Mouse (Mus musculus) limb, embryonic 13.5 days (tissue): ENCODE measurements around the gene Ugt2b34. TPM values are rescaled to one million over a fixed set of nuclear protein-coding genes. Genes with fewer than 3 reads are reported as not detected.
"Not testable (repeated sequence)": the region's sequence is repeated elsewhere in the genome, so short reads cannot be mapped to it uniquely, and the experiment has no call there.

Source experiments
- ATAC-seq: fragments of 200-750 bp; cut with Nextera tagmentation; 2 replicates; pipeline ENCODE4 v1.8.0; 2017; ENCODE audit warnings: low read depth, moderate number of reproducible peaks, moderate TSS enrichment; ENCODE audit not compliant: low FRiP score
- H3K27ac ChIP-seq: fragments of 300-500 bp; sonication (generic); 2 replicates; pipeline ENCODE4 v1.5.1; 2015; ENCODE audit warnings: inconsistent platforms, mild to moderate bottlenecking, moderate library complexity
- H3K27me3 ChIP-seq: fragments of 300-500 bp; sonication (generic); 2 replicates; pipeline ENCODE4 v1.6.1; 2015; ENCODE audit warnings: mild to moderate bottlenecking, inconsistent platforms
- H3K36me3 ChIP-seq: fragments of 300-500 bp; sonication (generic); 2 replicates; pipeline ENCODE4 v1.6.1; 2015; ENCODE audit warnings: inconsistent platforms, mild to moderate bottlenecking, moderate library complexity
- H3K4me1 ChIP-seq: fragments of 300-500 bp; sonication (generic); 2 replicates; pipeline ENCODE4 v1.6.1; 2015; ENCODE audit warnings: inconsistent platforms
- H3K4me2 ChIP-seq: fragments of 300-500 bp; sonication (generic); replicated peaks from 2 replicates; pipeline ENCODE4 v1.6.1; 2015; ENCODE audit warnings: inconsistent platforms, mild to moderate bottlenecking, moderate library complexity
- H3K4me3 ChIP-seq: fragments of 300-500 bp; sonication (generic); 2 replicates; pipeline ENCODE4 v1.5.1; 2015; ENCODE audit warnings: moderate library complexity, mild to moderate bottlenecking, inconsistent platforms
- H3K9ac ChIP-seq: fragments of 300-500 bp; sonication (generic); 2 replicates; pipeline ENCODE4 v1.6.1; 2015; ENCODE audit warnings: mild to moderate bottlenecking, inconsistent platforms
- H3K9me3 ChIP-seq: fragments of 300-500 bp; sonication (generic); 2 replicates; pipeline ENCODE4 v1.6.1; 2016; ENCODE audit warnings: inconsistent platforms
- WGBS: fragments of 180-500 bp; shearing (Covaris S2); methylation state at CpG from one replicate; pipeline ENCODE4 v1.1.7; 2015; 5-methylcytosine and 5-hydroxymethylcytosine counted together
- polyA plus RNA-seq: library from polyadenylated mRNA; unstranded; fragments of >200 nt; fragmentation: Nextera tagmentation; extraction: Ambion mirVana; gene quantifications from 2 replicates; pipeline ENCODE4 v1.2.1, GENCODE M21; 2015

Ugt2b34 gene
- polyA plus RNA-seq, 1 experiment from 2014 or later = not detected

GRCm38 (mm10) chr5:86856505-86856904 lies 50.2 kb downstream of the Ugt2b34 start:
- WGBS = 83% methylated on average over 13 of the region's 13 CpGs
- not testable (repeated sequence) for H3K9me3 ChIP-seq, H3K9ac ChIP-seq, ATAC-seq, H3K4me3 ChIP-seq, H3K27me3 ChIP-seq, H3K27ac ChIP-seq, H3K4me2 ChIP-seq, H3K4me1 ChIP-seq, H3K36me3 ChIP-seq

- no peaks in the 10 kb centered on the region for H3K36me3 ChIP-seq
- H3K27ac ChIP-seq = no peak overlapping the region
- H3K9ac ChIP-seq = no peak overlapping the region
- no peak for ATAC-seq
- 62% methylated on average over 5 of the region's 5 CpGs for WGBS
- no peak overlapping the region for H3K4me3 ChIP-seq
- no peak overlapping the region for H3K4me2 ChIP-seq
- H3K9me3 ChIP-seq = no peaks in the 10 kb centered on the region
- H3K4me1 ChIP-seq = no peaks in the 10 kb centered on the region
- H3K27me3 ChIP-seq = no peaks in the 10 kb centered on the region
Measured at GRCm38 (mm10) chr5:86851658-86852057, 55.1 kb downstream of the Ugt2b34 start.

DNA sequence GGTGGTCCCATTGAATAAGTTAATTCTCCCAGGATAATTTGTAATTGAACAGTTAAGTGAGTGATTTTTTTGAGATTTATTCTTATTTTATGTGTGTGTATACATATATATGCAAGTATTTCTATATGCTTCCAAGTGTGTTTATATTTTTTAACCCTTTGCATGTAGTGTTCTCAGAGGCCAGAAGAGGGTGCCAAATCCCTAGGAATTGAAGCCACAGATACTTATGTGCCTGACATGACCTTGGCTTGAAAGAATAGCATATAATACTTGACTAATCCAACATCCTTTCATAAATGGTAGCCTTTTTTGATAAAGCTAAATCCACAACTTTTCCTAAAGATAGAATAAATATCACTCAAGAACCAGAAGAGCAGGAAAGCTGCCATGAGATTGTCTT lies 56.6 kb downstream of the Ugt2b34 start:
- no peaks in the 10 kb centered on the region for H3K27me3 ChIP-seq
- no peak for ATAC-seq
- H3K9me3 ChIP-seq = no peaks in the 10 kb centered on the region

GRCm38 (mm10) chr5:86841261-86841660 lies 65.5 kb downstream of the Ugt2b34 start:
- not testable (repeated sequence) for H3K4me2 ChIP-seq, H3K27me3 ChIP-seq, ATAC-seq, H3K9me3 ChIP-seq, H3K9ac ChIP-seq, H3K4me1 ChIP-seq, H3K4me3 ChIP-seq, H3K27ac ChIP-seq, H3K36me3 ChIP-seq

More for the DNA sequence above, 56.6 kb downstream of the Ugt2b34 start:
- H3K4me1 ChIP-seq = no peaks in the 10 kb centered on the region
- H3K9ac ChIP-seq = no peak overlapping the region
- H3K4me2 ChIP-seq = no peak overlapping the region
- H3K36me3 ChIP-seq = no peaks in the 10 kb centered on the region
- H3K4me3 ChIP-seq = no peak overlapping the region
- H3K27ac ChIP-seq = no peak overlapping the region

DNA sequence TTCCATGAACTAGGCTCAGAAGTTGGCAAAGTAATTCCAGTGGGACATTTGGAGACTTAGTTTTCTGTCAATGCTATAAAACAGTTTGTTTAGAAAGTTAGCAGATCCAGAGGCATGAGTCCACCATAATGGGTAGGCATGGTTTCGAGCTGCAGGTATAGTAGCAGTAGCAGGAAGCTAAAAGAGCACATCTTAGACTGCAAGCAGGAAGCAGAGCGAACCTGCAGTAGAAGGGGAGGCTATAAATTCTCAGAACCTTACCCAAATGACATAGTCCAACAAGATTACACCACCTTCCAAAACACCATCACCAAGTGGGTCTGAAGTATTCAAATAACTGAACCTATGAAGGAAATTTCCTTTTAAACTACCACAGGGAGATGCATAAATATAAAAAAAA lies 66.5 kb downstream of the Ugt2b34 start:
- Histone ChIP-seq H3K4me2 (no peak overlapping the region), H3K9me3 (0 out of 2 replicates have a peak, but pooled peaks cover 5% of the 10 kb centered on the region), H3K36me3 (peaks cover 15% of the 10 kb centered on the region), H3K4me3 (no peak overlapping the region), H3K9ac (no peak overlapping the region), H3K27me3 (no peaks in the 10 kb centered on the region), H3K4me1 (no peaks in the 10 kb centered on the region), H3K27ac (no peak overlapping the region)
- ATAC-seq = no peak
- 89% methylated on average over 2 of the region's 2 CpGs for WGBS

Other genes starting within 250 kb of the Ugt2b34 start
- not detected in 2 replicates for gene Tmprss11b, start 230.6 kb downstream of the Ugt2b34 start, polyA plus RNA-seq
- gene Tmprss11e, start 161.1 kb downstream of the Ugt2b34 start, polyA plus RNA-seq = not detected in 2 replicates
- gene Ythdc1, start 102.7 kb downstream of the Ugt2b34 start, polyA plus RNA-seq = 43.2 and 45.7 TPM in 2 replicates
- not detected in 2 replicates for gene Ugt2b1, start 19.6 kb upstream of the Ugt2b34 start, polyA plus RNA-seq
- gene Ugt2b35, start 93.9 kb upstream of the Ugt2b34 start, polyA plus RNA-seq = not detected in 2 replicates
- not detected in 2 replicates for gene Ugt2b36, start 185.6 kb upstream of the Ugt2b34 start, polyA plus RNA-seq
- gene Ugt2b5, start 233.4 kb upstream of the Ugt2b34 start, polyA plus RNA-seq = not detected in 2 replicates